Mouse (Mus musculus) neutrophil, adult 5-6 weeks (primary cell): Measurements from ENCODE around the gene Mmp9. TPM values are rescaled to one million over a fixed set of nuclear protein-coding genes. Genes with fewer than 3 reads are reported as not detected.

ENCODE experiments used
- ATAC-seq: fragments of 151-379, 151-347 bp; 2 replicates; pipeline ENCODE4 v1.8.0; 2017; ENCODE audit warnings: mild to moderate bottlenecking, moderate TSS enrichment; ENCODE audit not compliant: insufficient number of reproducible peaks, poor library complexity, low FRiP score, severe bottlenecking; ENCODE audit errors: extremely low read depth
- total RNA-seq: library from RNA; stranded (forward); fragments of 200-1000 nt; gene quantifications from 2 replicates; pipeline ENCODE4 v1.2.3, GENCODE M21; 2017

Gene Mmp9
- total RNA-seq, 1 experiment from 2014 or later, result 622 TPM

DNA sequence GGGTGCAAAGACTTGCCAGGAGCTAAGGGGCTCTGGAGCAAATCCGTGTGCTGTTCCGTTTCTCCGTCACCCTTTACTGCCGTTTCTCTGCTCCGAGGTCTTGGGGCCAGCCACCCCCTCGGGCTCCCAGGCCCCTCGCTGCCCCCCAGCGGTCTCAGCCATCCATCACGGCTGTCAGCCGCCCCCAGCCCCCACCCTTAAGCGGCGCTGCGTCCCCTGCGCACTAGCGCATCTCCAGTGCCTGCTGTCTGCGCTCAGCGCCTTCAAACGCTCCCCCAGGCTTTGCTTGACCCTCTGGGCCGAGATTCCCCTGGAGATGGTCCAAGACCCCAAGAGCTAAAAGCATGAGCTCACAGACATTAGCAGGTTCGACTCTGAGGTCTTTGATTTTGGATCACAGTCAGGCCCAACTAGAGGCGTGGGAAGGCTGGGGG, 28.8 kb downstream of the Mmp9 start:
- ATAC-seq, result no peak

GRCm38 (mm10) chr2:164970631-164971196, 30.1 kb downstream of the Mmp9 start:
- no peak for ATAC-seq

- no peak for ATAC-seq
These were observed 32.1 kb downstream of the Mmp9 start for GRCm38 (mm10) chr2:164972646-164973045.

- no peak for ATAC-seq
These were observed 35.0 kb downstream of the Mmp9 start for GRCm38 (mm10) chr2:164975611-164976010.

GRCm38 (mm10) chr2:164979749-164980148, 39.2 kb downstream of the Mmp9 start:
- no peak for ATAC-seq

DNA sequence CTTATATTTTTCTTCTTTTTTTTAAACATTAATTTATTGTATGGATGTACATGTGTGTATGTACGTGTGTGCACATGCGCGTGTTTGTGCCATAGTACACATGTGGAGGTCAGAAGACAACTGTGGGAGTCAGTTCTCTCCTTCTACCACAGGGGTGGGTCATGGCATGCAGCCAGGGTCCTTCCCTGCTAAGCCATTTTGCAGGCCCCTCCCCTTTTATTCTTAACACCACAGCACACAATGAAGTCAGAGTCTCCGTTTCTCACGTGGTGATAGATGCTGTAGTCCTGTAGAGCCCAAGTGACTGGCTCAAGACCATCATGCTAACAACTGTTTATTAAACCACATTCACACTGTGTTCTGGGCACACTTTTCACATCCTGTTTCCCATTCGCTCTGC, 45.4 kb downstream of the Mmp9 start:
- ATAC-seq, result no peak

GRCm38 (mm10) chr2:164986371-164987027, 45.9 kb downstream of the Mmp9 start:
- ATAC-seq, result no peak

DNA sequence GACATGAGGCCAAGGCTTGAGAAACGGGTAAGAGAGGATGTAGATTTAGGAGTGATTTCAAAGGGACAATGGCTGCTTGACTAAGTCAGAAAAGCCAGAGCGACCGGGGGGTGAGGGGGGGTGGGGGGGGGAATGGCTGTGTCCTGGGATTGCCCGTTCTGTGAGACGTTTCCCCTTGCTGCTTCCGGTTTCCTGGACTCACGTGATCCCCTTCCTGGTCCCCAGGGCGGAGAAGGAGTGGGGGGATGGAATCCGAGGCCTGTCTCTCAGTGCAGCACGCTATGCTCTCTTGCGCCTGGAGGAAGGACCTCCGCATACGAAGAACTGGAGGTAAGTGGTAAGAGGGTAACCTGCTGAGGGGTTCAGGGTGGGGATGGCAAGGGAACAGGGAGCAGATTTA, 48.2 kb downstream of the Mmp9 start:
- ATAC-seq, result no peak

DNA sequence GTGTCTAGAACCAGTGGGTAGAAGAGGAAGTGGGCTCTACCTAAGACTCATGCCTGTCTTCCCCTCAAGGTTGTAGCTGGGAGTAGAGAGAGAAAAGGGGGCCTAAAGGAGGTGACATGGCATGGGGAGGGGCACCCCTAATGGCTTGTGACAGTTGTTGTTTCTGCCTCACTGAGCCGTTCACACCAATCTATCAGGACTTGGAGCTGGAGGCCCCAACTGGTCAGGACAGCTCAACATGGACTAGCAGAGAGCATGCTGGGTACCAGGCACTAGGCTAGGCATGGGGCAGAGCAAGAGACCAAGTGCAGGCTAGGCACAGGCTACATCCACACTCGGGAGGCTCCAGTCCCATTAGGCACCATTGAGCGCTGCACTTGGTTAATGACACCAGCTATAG, 50.5 kb downstream of the Mmp9 start:
- ATAC-seq, result no peak

GRCm38 (mm10) chr2:164991808-164992207, 51.2 kb downstream of the Mmp9 start:
- no peak for ATAC-seq

DNA sequence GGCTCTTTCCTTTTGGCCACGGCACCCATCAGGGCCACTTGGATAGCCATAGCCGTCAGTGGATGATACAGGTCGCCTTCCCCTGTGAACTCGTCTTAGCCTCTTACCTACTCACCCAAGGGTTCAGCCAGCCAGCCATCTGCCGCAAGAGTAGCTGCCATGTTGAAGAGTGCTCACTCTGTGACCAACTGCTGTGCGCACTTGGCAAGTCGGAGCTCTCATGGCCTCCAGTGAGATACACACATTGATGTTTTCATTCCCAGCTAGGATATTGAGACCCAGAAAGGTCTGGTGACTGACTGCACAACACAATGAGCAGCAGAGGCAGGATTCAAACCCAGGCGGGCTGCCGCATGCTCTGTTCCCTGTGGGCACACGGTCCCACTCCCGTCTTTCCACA, 53.6 kb downstream of the Mmp9 start:
- ATAC-seq, result no peak

DNA sequence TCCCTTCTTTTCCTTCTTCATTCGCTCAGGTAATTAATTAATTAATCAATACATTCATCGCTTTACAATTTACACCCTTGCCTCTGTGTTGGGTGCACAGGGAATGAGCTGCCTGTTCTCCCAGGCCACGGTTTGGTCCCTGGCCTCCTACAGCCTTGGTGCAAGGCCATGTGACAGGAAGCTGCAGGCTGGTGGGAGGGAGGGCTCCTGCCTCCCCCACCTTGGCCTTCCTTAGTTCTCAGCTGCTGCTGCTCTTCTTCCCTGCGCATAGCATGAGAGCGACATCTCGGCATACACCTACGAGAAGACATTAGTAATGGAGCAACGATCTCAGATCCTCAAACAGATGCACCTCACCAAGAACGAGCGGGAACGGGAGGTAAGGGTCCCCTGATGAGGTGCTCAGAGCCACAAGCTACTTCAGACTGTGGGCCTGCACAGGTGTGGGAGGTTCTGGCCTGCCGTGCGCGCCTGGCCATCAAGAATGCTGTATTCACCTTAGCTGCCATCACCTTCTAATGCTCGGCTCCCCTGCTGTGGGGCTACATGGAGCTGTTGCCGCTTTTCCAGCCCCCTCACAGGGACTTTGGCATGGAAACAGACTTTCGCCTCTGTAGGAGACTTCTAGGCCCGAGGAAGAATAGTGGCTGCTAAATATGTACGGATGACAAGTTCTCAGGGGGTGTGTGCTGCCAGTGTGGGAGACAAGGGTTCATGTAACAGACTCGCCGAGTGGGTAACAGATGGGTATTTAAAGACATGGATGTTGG, 54.3 kb downstream of the Mmp9 start:
- no peak for ATAC-seq

DNA sequence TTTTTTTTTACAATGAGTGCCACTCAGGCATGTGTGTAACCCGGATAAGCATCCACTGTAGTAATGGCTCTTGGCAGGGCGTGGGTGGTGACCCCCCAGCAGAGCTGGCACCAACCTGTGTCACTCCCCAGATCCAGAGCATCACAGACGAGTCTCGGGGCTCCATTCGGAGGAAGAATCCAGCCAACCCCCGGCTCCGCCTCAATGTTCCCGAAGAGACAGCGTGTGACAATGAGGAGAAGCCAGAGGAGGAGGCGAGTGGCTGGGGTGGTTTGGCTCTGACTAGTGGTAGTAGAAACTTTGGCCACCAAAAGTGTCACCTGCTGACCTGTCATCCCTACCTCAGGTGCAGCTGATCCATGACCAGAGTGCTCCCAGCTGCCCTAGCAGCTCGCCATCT, 55.4 kb downstream of the Mmp9 start:
- ATAC-seq, result no peak

GRCm38 (mm10) chr2:164996848-164997720, 56.5 kb downstream of the Mmp9 start:
- no peak for ATAC-seq

- no peak for ATAC-seq
These were observed 57.3 kb downstream of the Mmp9 start for GRCm38 (mm10) chr2:164997721-164998428.

DNA sequence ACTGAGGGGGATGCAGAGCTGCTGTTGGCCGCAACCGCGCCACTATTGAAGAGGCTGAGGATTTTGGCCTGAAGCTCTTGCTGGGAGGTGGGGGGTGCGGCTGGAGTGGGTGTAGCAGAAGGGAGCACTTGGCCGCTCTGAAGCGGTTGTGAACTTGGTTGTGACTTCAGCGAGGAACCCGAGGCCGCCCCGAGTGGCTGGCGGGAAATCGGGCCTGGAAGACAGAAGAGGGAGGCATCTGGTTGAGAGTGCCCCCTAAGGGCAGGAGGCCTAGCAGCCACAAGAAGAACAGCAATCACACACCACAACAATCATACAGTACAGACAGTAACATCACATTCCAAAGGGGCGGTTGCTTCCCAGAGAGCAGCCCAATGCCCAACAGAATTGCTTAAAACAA, 61.4 kb downstream of the Mmp9 start:
- ATAC-seq, result no peak

- no peak for ATAC-seq
These were observed 62.5 kb downstream of the Mmp9 start for GRCm38 (mm10) chr2:165003108-165003507.

DNA sequence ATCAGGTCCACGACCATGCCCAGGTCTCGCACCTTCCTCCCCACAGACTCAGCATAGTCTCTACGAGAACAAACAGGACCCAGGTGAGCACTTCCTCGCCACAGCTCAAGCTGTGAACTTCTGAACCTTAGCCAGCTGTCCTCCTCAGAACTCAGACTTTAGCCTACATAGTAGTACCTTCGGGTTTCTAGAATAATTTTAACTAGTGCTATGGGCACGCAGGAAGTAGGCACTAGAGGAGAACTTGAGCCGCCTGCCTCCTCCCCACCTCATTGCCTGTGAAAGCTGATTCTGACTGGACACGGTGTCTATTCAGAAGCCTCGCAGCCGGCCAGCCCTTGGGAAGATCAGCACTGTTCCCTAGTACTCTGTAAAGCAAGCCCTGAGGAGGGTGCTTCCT, 63.7 kb downstream of the Mmp9 start:
- ATAC-seq, result no peak
